Mouse (Mus musculus): ENCODE measurements around the gene Tmem132d. TPM values are rescaled to one million over a fixed set of nuclear protein-coding genes. Genes with fewer than 3 reads are reported as not detected.
"Not testable (repeated sequence)": the region's sequence is repeated elsewhere in the genome, so short reads cannot be mapped to it uniquely, and the experiment has no call there.

Gene Tmem132d
- polyA plus RNA-seq, 1 experiment from 2014 or later, result 0.02 TPM

DNA sequence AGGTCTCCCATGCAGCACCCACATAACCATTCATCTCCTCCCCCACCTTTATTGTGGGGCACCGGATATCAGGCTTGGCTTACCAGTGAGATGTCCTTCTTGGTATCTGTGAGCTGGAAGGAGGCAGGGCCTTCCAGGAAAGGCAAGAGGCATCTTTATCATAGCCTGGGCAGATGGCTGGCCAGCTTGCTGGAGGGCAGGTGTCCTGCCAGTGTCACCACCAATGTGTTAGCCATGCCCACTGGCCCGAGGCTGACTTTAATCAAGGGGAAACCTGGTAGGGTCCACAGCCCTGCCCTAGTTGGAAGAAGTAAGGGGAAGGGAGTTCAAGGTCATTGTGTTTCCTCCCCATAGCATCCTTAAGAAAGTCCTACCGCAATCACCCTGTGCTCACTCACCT is 676.9 kb downstream of the Tmem132d start:
- ATAC-seq (ENCODE audit: low read depth) (no peak), DNase-seq (no peak)
- Histone ChIP-seq H3K9me3 (replicated peaks) (peaks cover 22% of the 10 kb centered on the region; the same call in 1 of the 2 replicates), H3K36me3 (no peaks in the 10 kb centered on the region), H3K4me3 (replicated peaks) (no peak overlapping the region), H3K4me2 (no peak overlapping the region), H3K27me3 (no peaks in the 10 kb centered on the region), H3K9ac (no peak overlapping the region), H3K27ac (no peak overlapping the region), H3K4me1 (replicated peaks) (no peaks in the 10 kb centered on the region)
- 64% methylated on average over 3 of the region's 3 CpGs for WGBS (ENCODE audit: insufficient replicate concordance)

DNA sequence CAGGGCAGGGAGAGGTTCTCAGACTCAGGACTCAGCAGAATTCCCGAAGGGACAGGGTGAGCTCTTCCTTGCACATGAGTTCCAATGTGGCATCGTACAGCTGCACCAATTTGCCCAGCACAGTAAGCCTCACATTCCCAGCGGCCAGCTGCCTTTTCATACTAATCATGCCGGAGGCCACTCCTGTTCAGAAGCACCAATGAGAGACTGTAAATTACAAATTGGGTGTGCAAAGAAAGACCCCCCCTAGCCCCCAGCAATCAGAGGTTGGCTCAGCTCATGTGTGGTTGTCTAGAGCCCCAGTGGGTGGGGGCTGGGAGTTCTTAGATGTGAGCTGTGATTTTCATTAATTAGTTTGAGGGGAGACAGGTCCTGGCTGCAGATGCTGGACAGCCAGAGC is 677.3 kb downstream of the Tmem132d start:
- DNase-seq, result no peak
- WGBS (ENCODE audit: insufficient replicate concordance), result 63% methylated on average over 4 of the region's 4 CpGs
- Histone ChIP-seq H3K27ac (no peak overlapping the region), H3K27me3 (no peaks in the 10 kb centered on the region), H3K9ac (no peak overlapping the region), H3K4me3 (replicated peaks) (no peak overlapping the region), H3K9me3 (replicated peaks) (peaks cover 22% of the 10 kb centered on the region; the same call in 1 of the 2 replicates), H3K4me2 (no peak overlapping the region), H3K36me3 (no peaks in the 10 kb centered on the region), H3K4me1 (replicated peaks) (no peaks in the 10 kb centered on the region)
- ATAC-seq (ENCODE audit: low read depth), result no peak

- Histone ChIP-seq H3K36me3 (no peaks in the 10 kb centered on the region), H3K4me2 (no peak overlapping the region), H3K9ac (no peak overlapping the region), H3K27me3 (no peaks in the 10 kb centered on the region), H3K9me3 (replicated peaks) (peaks cover 22% of the 10 kb centered on the region; the same call in 1 of the 2 replicates), H3K4me1 (replicated peaks) (no peaks in the 10 kb centered on the region), H3K27ac (no peak overlapping the region), H3K4me3 (replicated peaks) (no peak overlapping the region)
- peak; percentile 8 for DNase-seq
- ATAC-seq (ENCODE audit: low read depth), result 0 out of 2 replicates have a peak, but pooled peaks have one; percentile 20
- 30% methylated on average over 20 of the region's 20 CpGs for WGBS (ENCODE audit: insufficient replicate concordance)
Observed at GRCm38 (mm10) chr5:127751262-127751975, 681.5 kb downstream of the Tmem132d start.

DNA sequence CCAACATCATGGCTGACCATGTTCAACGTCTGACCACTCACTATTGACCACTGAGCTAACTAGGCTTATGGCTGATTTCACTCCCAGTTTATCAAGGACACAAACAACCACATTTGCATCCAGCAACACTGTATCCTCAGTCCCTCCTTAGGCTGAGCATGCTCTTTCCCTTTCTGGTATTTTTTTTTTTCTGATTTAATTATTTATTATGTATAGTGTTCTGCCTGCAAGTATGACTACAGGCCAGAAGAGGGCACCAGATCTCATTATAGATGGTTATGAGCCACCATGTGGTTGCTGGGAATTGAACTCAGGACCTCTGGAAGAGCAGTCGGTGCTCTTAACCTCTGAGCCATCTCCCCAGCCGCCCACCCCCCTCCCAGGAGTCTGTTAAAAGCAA is 683.3 kb downstream of the Tmem132d start:
- not testable (repeated sequence) for H3K9ac ChIP-seq; DNase-seq; H3K4me2 ChIP-seq; H3K27me3 ChIP-seq; H3K4me3 ChIP-seq (replicated peaks); H3K27ac ChIP-seq; H3K4me1 ChIP-seq (replicated peaks); ATAC-seq (ENCODE audit: low read depth); H3K36me3 ChIP-seq
- 54% methylated on average over 3 of the region's 3 CpGs for WGBS (ENCODE audit: insufficient replicate concordance)
- peaks cover 10% of the 10 kb centered on the region; the same call in 1 of the 2 replicates for H3K9me3 ChIP-seq (replicated peaks)

DNA sequence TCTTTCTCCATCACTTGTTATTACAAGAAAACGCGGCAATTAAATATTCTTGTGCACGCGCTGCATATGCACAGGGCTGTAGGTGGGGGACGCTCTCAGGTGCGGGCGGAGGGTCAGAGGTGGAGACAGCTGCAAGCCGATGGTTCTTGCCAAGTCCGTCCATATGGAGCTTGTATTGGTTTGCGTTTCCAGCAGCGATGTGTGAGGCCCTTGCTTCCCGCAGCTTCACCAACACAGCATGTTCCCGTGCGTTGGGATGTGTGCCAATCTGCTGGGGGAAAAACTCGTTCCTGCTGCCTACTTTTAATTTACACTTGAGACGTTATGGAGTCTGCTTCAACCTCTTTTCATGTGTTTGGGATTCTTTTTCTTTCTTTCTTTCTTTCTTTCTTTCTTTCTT is 691.5 kb downstream of the Tmem132d start:
- WGBS (ENCODE audit: insufficient replicate concordance), result 79% methylated on average over 16 of the region's 16 CpGs

More for the DNA sequence above, 691.5 kb downstream of the Tmem132d start:
- ATAC-seq (ENCODE audit: low read depth) (no peak), DNase-seq (no peak)
- Histone ChIP-seq H3K4me2 (no peak overlapping the region), H3K36me3 (no peaks in the 10 kb centered on the region), H3K4me1 (replicated peaks) (no peaks in the 10 kb centered on the region), H3K27me3 (no peaks in the 10 kb centered on the region), H3K9ac (no peak overlapping the region), H3K4me3 (replicated peaks) (no peak overlapping the region), H3K9me3 (replicated peaks) (peaks cover 4% of the 10 kb centered on the region; the same call in 1 of the 2 replicates), H3K27ac (no peak overlapping the region)

Other genes with a start within 250 kb of the Tmem132d start
- gene Fzd10, start 167.8 kb upstream of the Tmem132d start, polyA plus RNA-seq (2015; fragmentation: Nextera tagmentation; extraction: Ambion mirVana), result 0.02 TPM in 1 of 2 replicates, not detected in the other